Mouse (Mus musculus) stomach, postnatal 0 days (tissue): ENCODE measurements around the gene Cfap99.

Source experiments
- CTCF ChIP-seq: IDR thresholded peaks from 2 replicates; pipeline ENCODE4 v1.5.1; 2016; ENCODE audit warnings: antibody characterized with exemption, low read depth, mild to moderate bottlenecking, moderate library complexity
- EP300 ChIP-seq: optimal IDR thresholded peaks from 2 replicates; pipeline ENCODE3; 2016; ENCODE audit warnings: antibody characterized with exemption

- no peak for TF ChIP-seq CTCF
- TF ChIP-seq EP300 = no peak
Observed at GRCm38 (mm10) chr5:34276746-34277145, 11.7 kb upstream of the Cfap99 start.
